Mouse (Mus musculus): ENCODE results near the gene Dusp9. TPM values are rescaled to one million over a fixed set of nuclear protein-coding genes. Genes with fewer than 3 reads are reported as not detected.

Gene Dusp9
- total RNA-seq (2014; fragmentation: Nextera tagmentation) (1.5 TPM in 1 of 2 replicates, not detected in the other), total RNA-seq (2017) (0.38 and 0.61 TPM in 2 replicates)

DNA sequence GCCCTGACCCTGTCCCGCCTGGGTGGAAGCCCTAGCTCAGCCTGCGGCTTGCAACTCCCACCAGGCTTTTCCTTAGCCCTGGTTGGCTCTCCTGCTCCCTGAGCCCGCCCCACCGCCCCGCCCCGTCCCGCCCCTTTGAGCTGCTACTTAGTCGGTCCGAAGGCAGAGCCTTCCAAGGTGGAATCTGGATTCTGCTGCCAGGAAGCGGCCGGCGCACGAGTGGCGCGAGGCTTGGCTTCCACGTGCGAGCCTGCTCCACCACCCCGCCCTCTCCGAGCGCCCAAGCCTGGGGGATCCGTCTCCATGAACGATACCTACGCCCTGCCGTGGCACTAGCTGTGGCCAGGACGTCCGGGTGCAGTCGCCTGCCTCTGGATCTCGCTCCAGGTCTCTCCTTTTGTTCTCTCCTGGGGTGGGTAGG is at the start of gene Dusp9:
TSS of gene Dusp9 (plus strand) at position 165 of the 421 bp plus-strand sequence.
- peak; percentile 80 for ATAC-seq (replicated peaks; ENCODE audit: low FRiP score, low TSS enrichment, poor library complexity, severe bottlenecking)

DNA sequence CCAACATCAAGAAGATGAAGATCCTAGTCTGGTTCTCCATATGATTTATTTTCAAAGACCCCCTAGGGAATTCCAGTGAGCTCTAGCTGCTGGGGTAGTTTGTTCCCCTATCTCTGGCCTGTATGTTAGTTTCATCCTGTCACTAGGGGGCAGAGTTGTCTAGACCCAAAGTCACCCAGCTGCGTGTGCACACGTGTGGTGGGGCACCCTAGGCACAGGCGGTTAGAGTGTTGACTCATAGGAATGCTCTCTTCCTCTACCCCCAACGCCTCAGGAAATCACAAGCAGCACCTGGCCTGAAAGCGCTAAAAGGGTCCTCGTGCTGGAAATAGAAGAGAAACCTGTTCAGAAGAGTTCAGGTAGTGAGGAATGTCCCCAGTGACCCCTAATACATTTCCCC is 46.0 kb upstream of the Dusp9 start:
- peak; percentile 90 for ATAC-seq (replicated peaks; ENCODE audit: low FRiP score, low TSS enrichment, poor library complexity, severe bottlenecking)

DNA sequence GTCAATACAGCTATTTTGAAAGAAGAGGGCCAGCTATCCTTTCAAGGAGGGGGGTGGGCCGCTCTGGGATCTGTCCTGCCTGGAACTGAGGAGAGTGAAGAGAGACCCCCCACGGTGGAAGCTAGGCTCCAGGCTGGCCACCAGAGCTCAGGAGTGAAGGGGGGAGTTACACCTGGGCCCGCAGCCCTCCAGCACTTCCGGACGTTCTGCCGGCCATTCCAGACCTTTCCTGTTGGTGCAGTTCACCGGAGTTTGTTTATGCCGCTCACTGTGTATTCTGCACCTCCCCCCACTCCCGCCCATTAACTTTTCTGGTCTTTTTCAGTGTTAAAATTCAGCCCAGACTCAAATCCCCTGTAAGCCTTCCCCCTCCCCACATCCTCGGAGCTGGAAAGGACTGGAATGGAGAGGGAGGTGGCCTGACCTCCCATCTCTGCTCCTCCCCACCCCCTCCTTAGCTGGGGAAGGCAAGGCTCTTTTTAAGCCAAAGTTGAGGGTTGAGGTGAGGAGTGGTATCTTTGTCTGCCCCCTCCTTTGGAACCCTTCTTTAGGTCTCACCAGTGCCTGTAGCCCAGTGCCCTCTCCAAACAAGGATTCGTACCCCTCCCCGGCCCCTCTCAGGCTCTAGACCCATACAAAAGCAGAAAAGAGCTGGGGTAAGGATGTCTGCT is 44.6 kb upstream of the Dusp9 start:
- no peak for ATAC-seq (replicated peaks; ENCODE audit: low FRiP score, low TSS enrichment, poor library complexity, severe bottlenecking)

DNA sequence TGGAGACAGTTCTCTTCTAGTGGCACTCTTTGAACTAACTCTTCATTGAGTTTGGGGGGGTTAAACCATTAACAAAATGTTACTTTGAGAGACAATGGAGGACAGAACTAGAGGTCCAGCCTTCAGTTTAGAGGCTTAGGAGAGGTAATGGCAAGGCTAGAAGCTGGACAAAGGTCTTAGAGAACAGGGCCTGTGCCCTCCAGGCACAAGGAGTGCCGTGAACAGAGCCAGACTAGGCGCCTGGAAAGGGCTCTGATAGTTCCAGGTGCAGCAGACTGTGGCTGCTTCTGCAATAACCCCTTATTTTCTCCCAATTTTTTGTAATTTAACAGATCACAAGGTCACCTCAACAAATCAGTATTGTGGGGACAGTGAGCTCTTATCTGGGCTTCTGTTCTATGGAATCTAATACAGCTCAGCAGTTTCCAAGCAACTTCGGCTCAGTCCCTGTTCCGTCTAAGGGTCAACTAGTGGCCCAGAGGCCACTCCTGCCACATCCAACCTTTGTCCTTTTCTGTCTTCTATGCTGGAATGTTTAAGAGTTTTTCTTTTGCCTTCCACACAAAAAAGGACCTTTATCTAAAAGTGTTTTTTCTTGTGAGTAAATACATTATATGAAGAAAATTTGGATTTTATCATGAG is 43.8 kb upstream of the Dusp9 start:
- ATAC-seq (replicated peaks; ENCODE audit: low FRiP score, low TSS enrichment, poor library complexity, severe bottlenecking) = no peak

DNA sequence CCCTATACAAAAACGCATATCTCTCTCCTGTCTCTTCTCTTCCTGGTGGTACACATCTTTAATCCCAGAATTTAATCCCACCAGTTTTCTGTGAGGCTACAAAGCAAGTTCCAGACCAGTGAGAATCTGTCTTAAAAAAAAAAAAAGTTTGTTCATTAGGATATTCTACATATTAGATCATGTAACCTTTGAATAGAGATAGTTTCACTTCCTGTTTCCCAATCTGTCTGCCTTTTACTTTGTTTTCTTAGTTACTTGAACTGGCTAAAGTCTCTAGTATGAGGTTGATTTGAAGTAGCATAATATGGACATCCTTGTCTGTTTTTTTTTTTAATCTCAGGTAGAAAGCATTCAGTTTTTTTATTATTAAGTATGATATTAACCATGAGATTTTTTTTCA is 37.8 kb upstream of the Dusp9 start:
- ATAC-seq (replicated peaks; ENCODE audit: low FRiP score, low TSS enrichment, poor library complexity, severe bottlenecking) = no peak

DNA sequence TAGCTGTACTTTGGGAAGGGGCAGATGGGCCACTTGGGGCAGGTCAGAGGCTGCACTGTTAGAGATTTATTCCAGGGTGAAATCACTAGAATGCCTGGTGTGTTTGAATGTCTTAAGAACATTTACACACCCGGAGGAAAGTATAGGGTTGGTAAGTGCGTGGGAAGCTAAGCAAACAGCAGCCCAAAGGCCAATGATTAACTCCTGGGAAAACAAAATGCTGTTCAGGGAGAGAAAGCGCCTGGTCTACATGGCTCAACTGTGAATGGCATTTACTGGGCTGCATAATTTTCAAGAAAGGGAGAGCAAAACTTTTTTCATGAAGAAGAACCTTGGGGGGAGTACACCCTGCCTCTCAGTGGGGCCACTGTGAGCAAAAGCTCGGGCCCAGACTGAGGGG is 25.6 kb upstream of the Dusp9 start:
- no peak for ATAC-seq (replicated peaks; ENCODE audit: low FRiP score, low TSS enrichment, poor library complexity, severe bottlenecking)

DNA sequence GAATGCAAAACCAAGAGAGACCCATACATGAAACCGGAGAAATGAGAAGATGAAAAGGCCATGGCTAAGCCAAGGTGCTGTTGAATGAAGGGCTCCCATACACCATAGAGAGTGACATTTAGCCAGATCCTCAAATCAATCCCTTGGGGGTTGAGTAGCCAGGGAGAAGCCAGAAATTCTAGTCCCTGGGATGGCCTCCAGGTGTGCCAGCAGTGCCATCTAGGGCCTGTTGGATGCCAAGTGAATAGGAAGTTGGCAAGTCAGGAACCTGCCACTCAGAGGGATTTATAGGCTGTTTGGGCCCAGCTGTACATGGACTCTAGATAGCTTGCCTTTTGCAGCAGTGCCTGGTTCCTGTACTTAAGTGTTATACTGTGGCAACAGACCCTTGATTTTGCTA is 23.3 kb upstream of the Dusp9 start:
- no peak for ATAC-seq (replicated peaks; ENCODE audit: low FRiP score, low TSS enrichment, poor library complexity, severe bottlenecking)

DNA sequence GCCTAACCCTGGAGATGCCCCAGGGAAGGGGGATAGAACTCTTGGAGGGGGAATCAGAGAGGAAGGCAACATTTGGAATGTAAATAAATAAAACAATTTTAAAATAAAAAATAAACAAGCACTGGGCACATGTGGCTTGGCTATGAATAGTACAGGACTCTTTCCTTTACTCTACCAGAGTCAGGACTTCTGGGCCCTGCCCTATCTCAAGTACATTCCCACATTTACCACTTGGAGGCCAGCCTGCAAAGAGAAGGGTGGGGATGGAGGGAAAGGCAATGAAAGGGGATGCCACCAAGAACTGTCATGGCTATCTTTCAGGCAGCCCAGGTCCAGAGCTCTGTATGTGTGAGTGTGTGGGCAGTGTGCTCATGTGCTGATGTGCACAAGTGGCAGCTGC is 19.8 kb upstream of the Dusp9 start:
- no peak for ATAC-seq (replicated peaks; ENCODE audit: low FRiP score, low TSS enrichment, poor library complexity, severe bottlenecking)

DNA sequence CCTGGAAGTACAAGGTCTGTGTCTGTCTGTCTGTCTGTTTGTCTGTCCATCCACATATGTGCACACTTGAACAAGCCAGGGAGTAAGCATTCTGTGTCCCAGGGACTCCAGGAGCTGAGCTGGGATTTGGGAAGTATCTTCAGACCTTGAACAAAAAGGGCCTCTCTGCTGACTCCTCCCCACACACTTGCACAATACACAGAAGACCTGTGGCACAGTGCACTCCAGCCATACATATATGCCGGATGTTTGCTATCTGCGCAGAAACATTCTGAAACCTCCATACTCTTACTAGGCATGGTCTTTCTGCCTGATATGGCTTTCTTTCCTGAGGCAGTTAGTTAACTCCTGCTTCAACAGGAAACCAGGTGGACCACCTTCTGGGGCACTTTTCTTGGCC is 19.3 kb upstream of the Dusp9 start:
- ATAC-seq (replicated peaks; ENCODE audit: low FRiP score, low TSS enrichment, poor library complexity, severe bottlenecking) = no peak

DNA sequence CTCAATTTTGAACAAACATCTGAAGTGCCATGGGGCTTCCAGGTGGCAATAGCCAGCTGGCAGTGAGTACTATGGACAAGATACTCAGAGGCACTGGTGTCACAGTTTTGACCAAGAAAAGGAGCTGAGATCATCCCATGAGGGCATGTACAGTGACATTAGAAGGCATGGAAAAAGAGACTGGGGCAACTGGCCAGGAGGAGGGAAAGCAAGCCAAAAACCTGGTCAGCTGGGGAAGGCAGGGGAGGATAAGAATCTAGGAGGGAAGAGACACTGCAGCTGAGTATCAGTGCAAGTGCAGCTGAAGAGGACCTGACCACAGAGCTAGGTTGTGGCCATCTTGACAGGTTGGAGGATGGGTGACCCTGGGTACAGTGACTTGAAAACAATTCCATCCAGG is 12.2 kb upstream of the Dusp9 start:
- no peak for ATAC-seq (replicated peaks; ENCODE audit: low FRiP score, low TSS enrichment, poor library complexity, severe bottlenecking)

DNA sequence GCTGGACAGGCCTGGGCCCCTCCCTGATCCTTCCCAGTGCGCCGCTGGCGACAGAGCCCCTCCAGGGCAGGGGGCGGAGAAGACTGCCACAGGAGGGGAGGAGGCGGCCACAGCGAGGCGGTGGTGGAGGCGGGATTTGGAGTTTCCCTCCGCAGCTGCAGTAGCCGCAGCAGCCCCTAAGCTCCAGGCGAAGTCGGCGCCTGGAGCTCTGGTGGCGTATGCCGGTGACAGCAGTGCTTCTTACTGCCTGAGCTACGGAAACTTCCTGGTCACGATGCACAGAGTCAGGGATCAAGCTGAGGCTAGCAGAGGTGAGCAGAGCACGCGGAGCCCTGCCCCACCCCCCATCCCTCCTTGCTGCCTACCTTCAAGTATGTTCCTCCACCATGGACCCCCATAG is 3.8 kb upstream of the Dusp9 start:
- ATAC-seq (replicated peaks; ENCODE audit: low FRiP score, low TSS enrichment, poor library complexity, severe bottlenecking) = no peak

DNA sequence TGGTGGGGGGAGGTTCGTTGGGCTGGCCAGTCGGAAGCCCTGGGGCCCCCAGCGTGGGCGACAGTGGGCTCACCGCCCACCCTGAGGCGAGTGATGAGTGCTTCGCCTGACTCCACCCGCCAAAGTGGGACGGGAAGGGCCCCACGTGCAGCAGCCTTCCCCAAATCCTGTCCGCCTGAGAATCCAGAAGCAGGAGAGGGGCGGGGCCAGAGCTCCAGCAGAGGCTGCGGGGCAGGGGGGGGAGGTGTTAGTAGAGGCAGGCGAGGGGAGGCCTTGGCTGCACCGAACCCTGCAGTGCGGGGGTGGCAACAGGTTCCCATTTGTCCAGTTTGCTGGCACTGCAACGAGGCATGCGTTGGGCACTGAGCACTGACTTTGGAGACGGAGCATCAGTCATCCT is 1.8 kb upstream of the Dusp9 start:
- ATAC-seq (replicated peaks; ENCODE audit: low FRiP score, low TSS enrichment, poor library complexity, severe bottlenecking) = no peak

DNA sequence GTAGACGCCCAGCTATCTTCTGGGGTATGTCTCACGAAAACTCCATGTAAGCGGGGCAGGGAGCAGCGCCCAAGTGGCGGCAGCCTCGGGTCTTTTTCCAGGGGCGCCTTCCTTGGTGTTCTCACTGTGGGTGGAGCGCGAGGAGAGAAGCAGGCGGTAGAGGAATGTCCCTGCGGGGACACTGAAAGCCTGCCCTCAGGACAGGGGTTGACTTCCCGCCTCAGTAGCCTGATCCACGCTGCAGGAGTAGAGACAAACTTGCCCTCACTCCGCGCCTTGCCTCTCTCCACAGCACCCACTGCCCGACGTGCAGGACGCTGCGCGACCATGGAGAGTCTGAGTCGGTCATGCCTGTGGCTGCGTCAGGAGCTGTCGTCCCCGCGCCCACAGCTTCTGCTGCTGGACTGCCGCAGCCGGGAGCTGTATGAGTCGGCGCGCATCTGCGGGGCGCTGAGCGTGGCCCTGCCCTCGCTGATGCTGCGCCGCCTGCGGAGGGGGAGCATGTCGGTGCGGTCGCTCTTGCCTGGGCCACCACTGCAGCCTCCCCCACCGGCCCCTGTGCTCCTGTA is 766 bp downstream of the Dusp9 start:
- 0 out of 2 replicates have a peak, but pooled peaks have one; percentile 36 for ATAC-seq (replicated peaks; ENCODE audit: low FRiP score, low TSS enrichment, poor library complexity, severe bottlenecking)

DNA sequence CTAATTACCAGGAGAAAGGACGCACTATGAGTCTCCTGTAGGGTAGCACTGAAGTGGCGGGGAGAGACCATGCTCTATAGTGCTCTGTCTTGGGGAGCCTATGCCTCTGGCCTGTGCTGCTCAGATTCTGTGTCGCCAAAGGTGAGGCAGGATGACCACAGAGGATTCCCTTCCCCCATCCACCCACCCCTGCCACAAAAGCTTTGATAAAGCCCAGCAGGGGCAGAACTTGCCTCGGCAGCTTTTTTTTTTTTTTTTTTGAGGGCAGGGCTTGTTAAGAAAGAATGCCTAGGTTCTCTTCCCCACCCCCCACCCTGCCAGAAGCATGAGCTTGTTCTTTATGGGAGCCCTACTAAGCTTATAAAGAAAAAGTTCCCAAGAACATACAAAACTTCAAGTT is 5.9 kb downstream of the Dusp9 start:
- ATAC-seq (replicated peaks; ENCODE audit: low FRiP score, low TSS enrichment, poor library complexity, severe bottlenecking) = no peak

DNA sequence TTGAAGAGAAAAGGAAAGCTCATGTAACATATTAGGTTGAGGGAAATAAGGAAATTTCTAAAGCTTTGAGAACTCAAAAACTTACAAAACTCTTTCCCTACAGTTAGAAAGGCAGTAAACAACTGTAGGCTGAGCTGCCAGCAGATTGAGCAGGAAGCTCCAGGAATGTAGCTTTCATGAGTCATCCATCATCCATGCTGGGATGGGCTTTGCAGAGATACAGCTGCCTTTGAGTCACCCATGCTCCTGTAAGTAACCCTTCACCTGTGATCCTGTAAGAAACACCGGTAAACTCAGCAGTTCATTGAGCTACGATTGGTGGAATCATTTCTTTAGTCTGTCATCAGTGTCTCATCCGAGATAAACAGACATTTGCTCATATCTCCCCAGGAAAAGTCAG is 11.7 kb downstream of the Dusp9 start:
- no peak for ATAC-seq (replicated peaks; ENCODE audit: low FRiP score, low TSS enrichment, poor library complexity, severe bottlenecking)

DNA sequence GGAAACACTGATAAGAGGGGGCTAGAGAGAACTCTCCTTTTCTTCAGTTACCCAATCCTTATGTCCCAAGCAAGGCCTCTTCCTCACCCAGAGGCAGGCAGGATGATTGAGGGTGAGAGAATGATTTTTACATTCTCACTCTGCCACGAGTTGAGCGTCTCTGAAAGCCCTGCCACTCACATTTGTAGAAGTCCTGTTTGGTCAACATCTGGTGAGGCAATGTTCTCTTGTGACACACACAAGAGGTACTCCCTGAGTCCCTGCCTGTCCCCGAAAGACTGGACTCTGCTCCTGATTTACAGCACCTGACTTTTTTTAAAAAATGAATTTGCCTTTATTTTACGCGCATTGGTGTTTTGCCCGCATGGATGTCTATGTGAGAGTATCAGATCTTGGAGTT is 14.2 kb downstream of the Dusp9 start:
- ATAC-seq (replicated peaks; ENCODE audit: low FRiP score, low TSS enrichment, poor library complexity, severe bottlenecking) = no peak

DNA sequence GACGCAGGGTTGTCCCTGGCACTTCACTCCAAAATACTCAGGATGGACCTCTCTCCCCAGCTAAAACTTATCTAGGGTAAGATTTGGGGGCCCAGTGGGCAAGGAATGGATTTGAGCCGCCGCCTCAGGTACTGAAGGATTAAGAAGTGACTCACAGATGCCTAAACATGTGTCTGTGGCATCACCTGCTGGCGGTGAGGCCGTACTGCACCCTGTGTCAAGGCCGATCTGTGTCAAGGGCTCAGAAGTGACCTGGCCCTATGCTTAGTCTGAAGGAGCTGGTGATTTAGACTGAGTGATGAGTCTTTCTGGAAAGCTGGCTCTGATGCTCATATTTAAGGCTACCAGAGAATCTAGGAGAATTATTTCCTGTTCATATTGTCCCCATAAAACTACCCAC is 15.0 kb downstream of the Dusp9 start:
- ATAC-seq (replicated peaks; ENCODE audit: low FRiP score, low TSS enrichment, poor library complexity, severe bottlenecking) = peak; percentile 95

DNA sequence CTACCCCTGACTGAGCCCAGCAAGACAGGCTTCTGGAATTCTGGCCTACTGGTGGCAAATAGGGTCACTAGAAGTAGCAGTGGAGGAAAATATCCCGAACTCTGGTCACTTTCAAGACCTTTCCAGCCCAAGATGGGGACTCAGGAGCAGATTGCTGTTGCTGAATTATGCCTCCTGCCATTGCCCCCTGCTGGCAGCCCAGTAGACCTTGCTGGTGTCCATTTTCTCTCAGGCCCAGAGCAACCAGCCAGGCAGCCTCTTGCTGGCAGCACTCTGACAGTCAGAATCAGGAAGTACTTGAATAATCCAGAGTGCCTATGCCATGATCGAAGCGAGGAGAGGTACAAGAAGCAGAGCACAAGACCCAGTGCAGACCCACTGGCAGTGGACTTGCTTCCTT is 16.3 kb downstream of the Dusp9 start:
- peak; percentile 50; the same call in 1 of the 2 replicates for ATAC-seq (replicated peaks; ENCODE audit: low FRiP score, low TSS enrichment, poor library complexity, severe bottlenecking)

DNA sequence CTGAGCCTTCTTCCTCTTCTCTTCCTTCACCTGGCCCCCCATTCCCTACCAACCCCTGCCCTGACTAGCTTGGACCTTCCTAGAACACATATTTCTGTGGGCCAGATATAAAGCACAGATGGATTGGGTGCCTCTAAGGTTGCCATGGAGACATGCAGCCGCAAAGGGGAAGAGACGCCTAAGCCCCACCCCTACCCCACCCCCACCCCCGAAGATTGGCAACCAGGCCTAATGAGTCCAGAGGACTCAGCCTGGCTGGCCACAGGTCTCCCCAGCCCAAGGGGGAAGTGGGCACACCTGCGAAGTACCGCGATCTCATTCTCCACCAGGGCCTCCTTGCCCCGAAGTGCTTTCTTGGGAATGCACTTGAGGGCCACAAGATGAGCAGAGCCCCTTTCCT is 19.2 kb downstream of the Dusp9 start:
- ATAC-seq (replicated peaks; ENCODE audit: low FRiP score, low TSS enrichment, poor library complexity, severe bottlenecking) = no peak

DNA sequence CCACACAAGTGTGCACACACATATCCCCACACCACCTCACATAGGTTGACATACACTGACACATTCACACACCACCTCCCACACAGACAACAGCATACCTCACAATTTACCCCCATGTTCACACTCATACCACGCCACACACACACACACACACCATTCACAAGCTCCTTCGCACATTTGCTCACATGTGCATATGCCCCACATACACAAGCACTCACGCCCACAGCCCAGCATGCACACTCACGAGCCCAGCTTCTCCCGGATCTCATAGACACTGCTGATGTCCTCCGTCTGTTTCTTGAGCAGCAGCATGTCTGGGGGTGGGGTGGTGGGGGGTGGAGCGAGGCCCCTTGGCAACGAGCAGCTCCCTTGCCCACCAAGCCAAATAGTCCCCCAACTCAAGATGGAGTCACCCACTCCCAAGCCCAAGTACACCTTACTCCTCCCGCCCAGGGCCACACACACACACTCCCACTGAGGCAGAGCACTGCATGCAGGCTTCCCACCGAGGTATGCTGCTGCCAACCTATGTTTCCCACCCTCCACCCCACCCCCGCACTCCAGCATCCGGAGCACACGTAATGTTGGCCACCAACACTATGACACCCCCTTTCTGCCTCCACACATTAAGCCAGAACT is 19.8 kb downstream of the Dusp9 start:
- no peak for ATAC-seq (replicated peaks; ENCODE audit: low FRiP score, low TSS enrichment, poor library complexity, severe bottlenecking)
